Mouse (Mus musculus): Measurements from ENCODE around the gene Ces1a.

The Ces1a gene

GRCm38 (mm10) chr8:92984376-92984775 lies 63.6 kb downstream of the Ces1a start:
- no peak for DNase-seq (ENCODE audit: low spot score)

GRCm38 (mm10) chr8:92982491-92982890 lies 65.5 kb downstream of the Ces1a start:
- no peak for DNase-seq (ENCODE audit: low spot score)

GRCm38 (mm10) chr8:92976656-92977055 lies 71.3 kb downstream of the Ces1a start:
- no peak for DNase-seq (ENCODE audit: low spot score)

GRCm38 (mm10) chr8:92972949-92973348 lies 75.0 kb downstream of the Ces1a start:
- no peak for DNase-seq (ENCODE audit: low spot score)

All from embryo, embryonic 10.5 days (tissue).